Mouse (Mus musculus) midbrain, postnatal 0 days (tissue): ENCODE results near the gene Mtmr4. TPM values are rescaled to one million over a fixed set of nuclear protein-coding genes. Genes with fewer than 3 reads are reported as not detected.

Experiments used
- ATAC-seq: fragments of 200-750 bp; cut with Nextera tagmentation; 2 replicates; pipeline ENCODE4 v1.8.0; 2017; ENCODE audit warnings: moderate number of reproducible peaks, mild to moderate bottlenecking, moderate TSS enrichment, moderate library complexity; ENCODE audit not compliant: low FRiP score
- DNase-seq: peaks from one replicate; pipeline ENCODE4 v3.0.0-alpha.2; 2015; ENCODE audit warnings: low spot score
- H3K27ac ChIP-seq: fragments of 300-500 bp; sonication (generic); 2 replicates; pipeline ENCODE4 v1.5.1; 2014; ENCODE audit warnings: low read depth, mild to moderate bottlenecking, low read length, mixed read lengths
- H3K27me3 ChIP-seq: fragments of 300-500 bp; sonication (generic); 2 replicates; pipeline ENCODE4 v1.6.1; 2014; ENCODE audit warnings: low read length, control low read depth, mixed read lengths; ENCODE audit not compliant: insufficient read depth
- H3K36me3 ChIP-seq: fragments of 300-500 bp; sonication (generic); 2 replicates; pipeline ENCODE4 v1.6.1; 2014; ENCODE audit warnings: low read length, control low read depth, mixed read lengths; ENCODE audit not compliant: insufficient read depth
- H3K4me1 ChIP-seq: fragments of 300-500 bp; sonication (generic); 2 replicates; pipeline ENCODE4 v1.6.1; 2014; ENCODE audit warnings: mild to moderate bottlenecking, control low read depth, antibody characterized with exemption, low read length, mixed read lengths; ENCODE audit not compliant: insufficient read depth
- H3K4me2 ChIP-seq: fragments of 300-500 bp; sonication (generic); 2 replicates; pipeline ENCODE4 v1.6.1; 2014; ENCODE audit warnings: low read depth, mild to moderate bottlenecking, low read length, mixed read lengths; ENCODE audit not compliant: poor library complexity, severe bottlenecking
- H3K4me3 ChIP-seq: fragments of 300-500 bp; sonication (generic); 2 replicates; pipeline ENCODE4 v1.5.1; 2014; ENCODE audit warnings: low read depth, mild to moderate bottlenecking, low read length, moderate library complexity
- H3K9ac ChIP-seq: fragments of 300-500 bp; sonication (generic); replicated peaks from 2 replicates; pipeline ENCODE4 v1.6.1; 2014; ENCODE audit warnings: mild to moderate bottlenecking, low read length, moderate library complexity, mixed read lengths; ENCODE audit not compliant: poor library complexity, severe bottlenecking
- H3K9me3 ChIP-seq: fragments of 300-500 bp; sonication (generic); 2 replicates; pipeline ENCODE4 v1.6.1; 2016; ENCODE audit warnings: low read length, control low read depth
- CTCF ChIP-seq: IDR thresholded peaks from 2 replicates; pipeline ENCODE4 v1.5.1; 2016; ENCODE audit warnings: antibody characterized with exemption, mild to moderate bottlenecking
- WGBS: fragments of 180-500 bp; shearing (Covaris S2); extraction: QIAGEN DNeasy Blood & Tissue Kit; methylation state at CpG from one replicate; pipeline ENCODE4 v1.1.7; 2014; 5-methylcytosine and 5-hydroxymethylcytosine counted together
- polyA plus RNA-seq: library from polyadenylated mRNA; unstranded; fragments of >200 nt; fragmentation: Nextera tagmentation; extraction: Ambion mirVana; gene quantifications from 2 replicates; pipeline ENCODE4 v1.2.1, GENCODE M21; 2015
- total RNA-seq: library from RNA; depleted of rRNA; stranded (reverse); fragments of >200 nt; gene quantifications from 2 replicates; pipeline ENCODE4 v1.2.3, GENCODE M21; 2014

Mtmr4 gene
- total and polyA plus RNA-seq, 2 experiments from 2014 or later = 34.1 to 116 TPM

GRCm38 (mm10) chr11:87602234-87602633, 10.3 kb downstream of the Mtmr4 start:
- no peak for TF ChIP-seq CTCF
- H3K9ac ChIP-seq = no peak overlapping the region
- ATAC-seq (no peak), DNase-seq (no peak)
- no peaks in the 10 kb centered on the region for H3K27me3 ChIP-seq
- no peak overlapping the region for H3K4me3 ChIP-seq
- H3K9me3 ChIP-seq = no peaks in the 10 kb centered on the region
- no peak overlapping the region for H3K27ac ChIP-seq
- H3K4me1 ChIP-seq = no peaks in the 10 kb centered on the region
- 95% methylated on average over 9 of the region's 9 CpGs for WGBS
- H3K36me3 ChIP-seq = peaks cover 90% of the 10 kb centered on the region
- H3K4me2 ChIP-seq = no peak overlapping the region

GRCm38 (mm10) chr11:87603571-87603970, 11.6 kb downstream of the Mtmr4 start:
- Histone ChIP-seq H3K27ac (no peak overlapping the region), H3K4me2 (no peak overlapping the region), H3K27me3 (no peaks in the 10 kb centered on the region), H3K9me3 (no peaks in the 10 kb centered on the region), H3K36me3 (peaks cover 89% of the 10 kb centered on the region), H3K4me1 (no peaks in the 10 kb centered on the region), H3K4me3 (no peak overlapping the region), H3K9ac (no peak overlapping the region)
- TF ChIP-seq CTCF = no peak
- DNase-seq (no peak), ATAC-seq (no peak)
- WGBS = 100% methylated on average over 2 of the region's 2 CpGs

- H3K27me3 ChIP-seq = no peaks in the 10 kb centered on the region
- DNase-seq (no peak), ATAC-seq (no peak)
- no peak overlapping the region for H3K9ac ChIP-seq
- H3K4me1 ChIP-seq = no peaks in the 10 kb centered on the region
- peaks cover 79% of the 10 kb centered on the region for H3K36me3 ChIP-seq
- TF ChIP-seq CTCF = no peak
- no peak overlapping the region for H3K4me3 ChIP-seq
- H3K9me3 ChIP-seq = no peaks in the 10 kb centered on the region
- no peak overlapping the region for H3K27ac ChIP-seq
- 91% methylated on average over 7 of the region's 7 CpGs for WGBS
- H3K4me2 ChIP-seq = no peak overlapping the region
These were observed 17.3 kb downstream of the Mtmr4 start for GRCm38 (mm10) chr11:87609264-87609663.

- Histone ChIP-seq H3K4me1 (no peaks in the 10 kb centered on the region), H3K4me2 (no peak overlapping the region), H3K9me3 (no peaks in the 10 kb centered on the region), H3K36me3 (peaks cover 77% of the 10 kb centered on the region), H3K27ac (no peak overlapping the region), H3K4me3 (no peak overlapping the region), H3K27me3 (no peaks in the 10 kb centered on the region), H3K9ac (no peak overlapping the region)
- ATAC-seq (no peak), DNase-seq (no peak)
- WGBS = 77% methylated on average over 9 of the region's 9 CpGs
- TF ChIP-seq CTCF = no peak
These were observed 19.6 kb downstream of the Mtmr4 start for GRCm38 (mm10) chr11:87611547-87611946.

GRCm38 (mm10) chr11:87613972-87614371, 22.0 kb downstream of the Mtmr4 start:
- H3K4me1 ChIP-seq = no peaks in the 10 kb centered on the region
- H3K27me3 ChIP-seq = no peaks in the 10 kb centered on the region
- H3K4me3 ChIP-seq = no peak overlapping the region
- no peaks in the 10 kb centered on the region for H3K9me3 ChIP-seq
- H3K27ac ChIP-seq = no peak overlapping the region
- H3K4me2 ChIP-seq = no peak overlapping the region
- ATAC-seq (no peak), DNase-seq (no peak)
- no peak overlapping the region for H3K9ac ChIP-seq
- TF ChIP-seq CTCF = no peak
- H3K36me3 ChIP-seq = peaks cover 82% of the 10 kb centered on the region
- WGBS = 93% methylated on average over 7 of the region's 7 CpGs

- H3K4me3 ChIP-seq = no peak overlapping the region
- no peaks in the 10 kb centered on the region for H3K27me3 ChIP-seq
- ATAC-seq = no peak
- H3K27ac ChIP-seq = no peak overlapping the region
- peaks cover 77% of the 10 kb centered on the region for H3K36me3 ChIP-seq
- H3K4me2 ChIP-seq = no peak overlapping the region
- H3K9ac ChIP-seq = no peak overlapping the region
- no peak for TF ChIP-seq CTCF
- no peak for DNase-seq
- no peaks in the 10 kb centered on the region for H3K4me1 ChIP-seq
- WGBS = 93% methylated on average over 5 of the region's 5 CpGs
- no peaks in the 10 kb centered on the region for H3K9me3 ChIP-seq
These were observed 23.6 kb downstream of the Mtmr4 start for GRCm38 (mm10) chr11:87615551-87615950.
